Mouse (Mus musculus): ENCODE measurements at regions not wholly inside any gene's neighbourhood (a gene's known extent, or its start where the extent isn't known, plus 50 kb on each side); places are given as distances from the start of the nearest gene placed in this dataset.

- no peak for TF ChIP-seq GATA1 (IDR thresholded peaks at IDR 0.05; ENCODE audit: borderline replicate concordance, low read length)
- no peak for TF ChIP-seq FLI1 (IDR thresholded peaks at IDR 0.05; ENCODE audit: low read length)
Measured at GRCm38 (mm10) chr13:72063278-72063761, 99.8 kb upstream of the Irx1 start.
